Mouse (Mus musculus) MEL (cell line): ENCODE results near the gene Ppcs.

Experiments used
- CTCF ChIP-seq, 3 experiments: IDR thresholded peaks in 2 of 3; conservative IDR thresholded peaks in 1 of 3; 2 replicates each; pipeline ENCODE4 v1.5.1; 2011 to 2012; ENCODE audit warnings: low read length in 3 of 3, low read depth in 2 of 3, mild to moderate bottlenecking in 2 of 3, improper control_type of control experiment in 1 of 3, inconsistent platforms in 1 of 3, mixed read lengths in 1 of 3, moderate library complexity in 1 of 3; ENCODE audit not compliant: control insufficient read depth in 1 of 3, insufficient read depth in 1 of 3, poor library complexity in 1 of 3, severe bottlenecking in 1 of 3
- HCFC1 ChIP-seq: IDR thresholded peaks from 2 replicates; pipeline ENCODE4 v1.6.1; 2012; ENCODE audit warnings: low read depth, mild to moderate bottlenecking, inconsistent platforms, low read length, improper control_type of control experiment, moderate library complexity
- NELFE ChIP-seq: IDR thresholded peaks from 2 replicates; pipeline ENCODE4 v1.6.1; 2011; ENCODE audit warnings: low read depth, low read length, improper control_type of control experiment
- SMC3 ChIP-seq: IDR thresholded peaks from 2 replicates; pipeline ENCODE4 v1.6.1; 2011; ENCODE audit warnings: low read depth, low read length, improper control_type of control experiment
- TBP ChIP-seq: IDR thresholded peaks from 2 replicates; pipeline ENCODE4 v1.8.0; 2011; ENCODE audit warnings: low read depth, low read length, improper control_type of control experiment

GRCm38 (mm10) chr4:119447786-119448185, 25.6 kb upstream of the Ppcs start:
- TF ChIP-seq NELFE: no peak
- no peak for TF ChIP-seq CTCF (IDR thresholded peaks at IDR 0.05 in 2 of 3, conservative IDR thresholded peaks at IDR 0.05 in 1 of 3; ENCODE audit: control insufficient read depth in 1 of 3, insufficient read depth in 1 of 3, low read depth in 2 of 3, low read length in 3 of 3, poor library complexity in 1 of 3, severe bottlenecking in 1 of 3)
- TF ChIP-seq HCFC1: no peak
- no peak for TF ChIP-seq SMC3
- TF ChIP-seq TBP: no peak
